Mouse (Mus musculus) retina, postnatal 7 days (tissue): ENCODE measurements around the gene Cblc.
"Not testable (repeated sequence)": the region's sequence is repeated elsewhere in the genome, so short reads cannot be mapped to it uniquely, and the experiment has no call there.

Source experiments
- DNase-seq: peaks from one replicate; pipeline ENCODE4 v3.0.0-alpha.2; 2012; ENCODE audit warnings: low read depth, low spot score

Cblc gene

GRCm38 (mm10) chr7:19818875-19819274, 22.3 kb upstream of the Cblc start:
- no peak for DNase-seq

GRCm38 (mm10) chr7:19818440-19818839, 21.8 kb upstream of the Cblc start:
- DNase-seq, result no peak

GRCm38 (mm10) chr7:19817382-19818105, 20.9 kb upstream of the Cblc start:
- no peak for DNase-seq

GRCm38 (mm10) chr7:19816224-19816771, 19.7 kb upstream of the Cblc start:
- no peak for DNase-seq

GRCm38 (mm10) chr7:19815296-19816223, 19.0 kb upstream of the Cblc start:
- DNase-seq, result no peak

GRCm38 (mm10) chr7:19813579-19814122, 17.0 kb upstream of the Cblc start:
- no peak for DNase-seq

GRCm38 (mm10) chr7:19813161-19813560, 16.6 kb upstream of the Cblc start:
- no peak for DNase-seq

- no peak for DNase-seq
These were observed 14.5 kb upstream of the Cblc start for GRCm38 (mm10) chr7:19811114-19811513.

GRCm38 (mm10) chr7:19809369-19809768, 12.8 kb upstream of the Cblc start:
- DNase-seq, result no peak

GRCm38 (mm10) chr7:19806356-19806969, 9.9 kb upstream of the Cblc start:
- DNase-seq, result no peak

GRCm38 (mm10) chr7:19802995-19803394, 6.4 kb upstream of the Cblc start:
- DNase-seq, result no peak

- no peak for DNase-seq
These were observed 4.2 kb upstream of the Cblc start for GRCm38 (mm10) chr7:19800764-19801163.

- DNase-seq, result no peak
These were observed 355 bp downstream of the Cblc start for GRCm38 (mm10) chr7:19796254-19796653.

- DNase-seq, result no peak
These were observed 1.4 kb downstream of the Cblc start for GRCm38 (mm10) chr7:19795236-19795635.

- no peak for DNase-seq
These were observed 3.6 kb downstream of the Cblc start for GRCm38 (mm10) chr7:19792701-19793630.

- DNase-seq, result not testable (repeated sequence)
These were observed 5.1 kb downstream of the Cblc start for GRCm38 (mm10) chr7:19791504-19791903.

- DNase-seq, result peak; percentile 73
These were observed 6.7 kb downstream of the Cblc start for GRCm38 (mm10) chr7:19789904-19790347.

GRCm38 (mm10) chr7:19785874-19786458, 10.6 kb downstream of the Cblc start:
- DNase-seq, result no peak

GRCm38 (mm10) chr7:19784764-19785535, 11.7 kb downstream of the Cblc start:
- DNase-seq, result no peak
